Mouse (Mus musculus) embryo, embryonic 11 days (tissue): ENCODE measurements around the gene Oas1a.
"Not testable (repeated sequence)": the region's sequence is repeated elsewhere in the genome, so short reads cannot be mapped to it uniquely, and the experiment has no call there.

ENCODE experiments used
- DNase-seq: peaks from one replicate; pipeline ENCODE4 v3.0.0-alpha.2; 2015

The Oas1a gene

DNA sequence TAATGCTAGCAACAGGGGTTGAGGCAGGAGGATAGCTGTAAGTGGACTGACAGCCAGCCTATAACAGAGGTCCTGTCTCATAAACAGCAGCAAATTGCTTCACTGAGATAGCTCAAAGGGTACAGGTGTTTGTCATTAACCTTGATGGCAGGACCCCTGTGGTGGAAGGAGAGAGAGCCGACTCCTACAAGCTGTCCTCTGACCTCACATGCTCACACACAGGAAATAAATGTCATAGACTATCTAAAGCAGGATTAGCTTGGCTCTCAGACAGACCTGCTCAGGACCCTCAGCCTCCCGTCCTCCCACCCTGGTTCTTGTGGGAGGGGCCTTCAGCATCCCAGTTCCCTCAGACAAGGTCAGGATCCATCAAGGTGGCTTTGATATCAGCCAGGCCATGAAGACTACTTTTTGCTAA is 15.1 kb downstream of the Oas1a start:
- no peak for DNase-seq

GRCm38 (mm10) chr5:120891566-120892242 is 15.6 kb downstream of the Oas1a start:
- not testable (repeated sequence) for DNase-seq

- DNase-seq, result no peak
Measured at GRCm38 (mm10) chr5:120890991-120891390, 16.3 kb downstream of the Oas1a start.

DNA sequence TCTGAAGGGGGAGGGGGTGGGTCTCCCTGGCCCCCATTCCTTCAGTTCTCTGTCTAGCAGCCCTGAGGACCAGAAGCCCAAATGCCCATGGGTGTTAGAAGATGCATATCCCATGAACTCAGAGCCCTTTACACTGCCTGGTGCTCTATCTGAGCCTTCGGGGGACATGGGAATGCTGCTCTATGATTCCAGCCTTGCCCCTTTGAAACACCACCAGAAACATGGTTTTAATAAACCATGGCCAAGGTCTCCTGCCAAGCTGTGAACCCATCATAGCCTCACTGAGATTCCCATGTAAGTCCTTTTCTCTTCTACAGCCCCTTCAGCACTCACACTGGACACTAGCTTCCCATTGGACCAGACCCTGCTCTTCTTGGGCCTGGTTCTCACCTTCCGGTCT is 17.3 kb downstream of the Oas1a start:
- no peak for DNase-seq

DNA sequence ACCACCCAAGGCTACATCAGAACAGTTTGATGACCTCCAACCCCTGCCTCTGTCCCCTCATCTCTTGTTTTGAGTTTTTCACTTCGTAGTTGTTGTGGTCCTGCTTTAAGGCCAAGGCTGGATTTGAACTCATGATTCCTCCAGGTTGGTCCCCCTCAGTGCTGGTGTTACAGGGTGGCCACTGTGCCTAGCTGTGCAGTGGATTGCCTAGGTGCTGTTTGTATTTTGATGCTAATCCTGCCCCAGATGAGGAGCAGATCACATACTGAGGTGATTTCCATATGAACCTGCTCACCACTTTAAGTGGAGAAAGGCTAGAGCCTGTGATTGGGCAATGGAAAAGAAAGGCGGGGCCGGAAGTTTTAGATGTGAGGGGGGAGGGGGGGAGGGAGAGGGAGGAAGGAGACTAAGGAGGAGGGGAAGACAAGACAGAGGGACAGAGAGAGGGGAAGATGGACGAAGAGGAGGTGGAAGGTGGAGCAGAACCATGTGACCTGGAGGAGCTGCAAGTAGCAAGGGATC is 19.0 kb downstream of the Oas1a start:
- DNase-seq, result not testable (repeated sequence)

- no peak for DNase-seq
Measured at GRCm38 (mm10) chr5:120887831-120888230, 19.5 kb downstream of the Oas1a start.

DNA sequence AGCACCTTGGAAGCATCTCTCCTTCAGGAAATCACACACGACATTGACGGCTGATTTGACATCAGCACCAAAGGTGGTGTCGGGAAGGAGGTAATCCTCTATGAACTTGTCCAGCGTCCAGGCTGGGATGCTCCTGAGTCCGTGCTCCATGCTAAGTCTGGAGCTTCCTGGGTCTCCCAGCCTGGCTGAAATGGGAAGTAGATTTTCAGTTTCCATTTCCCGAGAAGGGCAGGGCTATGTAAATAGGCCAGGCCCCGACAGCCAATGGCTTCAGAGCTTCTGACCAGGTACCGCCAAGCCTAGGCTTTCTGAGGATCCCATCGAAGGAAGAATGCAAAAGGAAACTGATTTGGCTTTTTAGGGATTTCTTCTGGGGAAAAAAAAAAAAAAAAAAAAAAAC is 19.9 kb downstream of the Oas1a start, which contains the start of gene Oas1g:
Gene Oas1g (minus strand): TSS at position 201 of the 400 bp plus-strand sequence.
- DNase-seq, result not testable (repeated sequence)

- not testable (repeated sequence) for DNase-seq
Measured at GRCm38 (mm10) chr5:120881681-120882080, 25.6 kb downstream of the Oas1a start.

- not testable (repeated sequence) for DNase-seq
Measured at GRCm38 (mm10) chr5:120878803-120879202, 28.5 kb downstream of the Oas1a start.

GRCm38 (mm10) chr5:120877407-120877806 is 29.9 kb downstream of the Oas1a start:
- not testable (repeated sequence) for DNase-seq

- DNase-seq, result not testable (repeated sequence)
Measured at GRCm38 (mm10) chr5:120876839-120877238, 30.5 kb downstream of the Oas1a start.

DNA sequence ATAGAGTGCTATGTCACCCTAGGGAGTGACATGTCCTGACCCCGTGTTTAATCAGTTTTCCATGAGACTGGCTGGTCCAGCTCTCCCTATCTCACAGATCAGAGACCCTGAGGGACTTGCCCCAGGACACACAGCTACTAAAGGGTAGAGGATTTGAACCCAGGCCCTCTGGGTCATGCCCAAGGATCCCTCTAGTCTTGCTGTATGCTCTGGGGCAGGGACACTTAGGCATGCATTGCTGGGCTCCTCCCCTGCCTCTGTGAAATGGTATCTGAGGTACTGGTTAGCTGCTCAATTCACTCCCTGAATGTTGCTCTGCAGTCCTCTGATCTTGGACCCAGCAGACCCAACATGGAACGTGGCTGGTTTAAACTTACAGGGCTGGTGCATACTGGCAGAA is 35.9 kb downstream of the Oas1a start:
- no peak for DNase-seq

DNA sequence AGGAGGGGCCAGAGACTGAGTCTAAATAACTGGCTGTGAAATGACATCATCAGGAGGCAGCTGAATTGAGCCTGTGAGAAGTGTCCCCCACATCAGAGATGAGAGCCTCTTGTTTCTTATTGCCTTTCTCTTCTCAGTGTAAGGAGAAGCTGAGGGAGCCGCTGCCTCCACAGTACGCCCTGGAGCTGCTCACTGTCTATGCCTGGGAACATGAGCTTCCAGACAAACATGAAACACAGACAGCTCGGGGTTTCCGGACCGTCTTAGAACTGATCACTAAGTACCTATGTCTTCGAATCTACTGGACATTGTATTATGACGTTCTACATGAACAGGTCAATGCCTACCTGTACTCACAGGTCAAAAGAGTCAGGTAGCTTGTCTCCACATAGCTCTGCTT is 36.5 kb downstream of the Oas1a start:
- no peak for DNase-seq

DNA sequence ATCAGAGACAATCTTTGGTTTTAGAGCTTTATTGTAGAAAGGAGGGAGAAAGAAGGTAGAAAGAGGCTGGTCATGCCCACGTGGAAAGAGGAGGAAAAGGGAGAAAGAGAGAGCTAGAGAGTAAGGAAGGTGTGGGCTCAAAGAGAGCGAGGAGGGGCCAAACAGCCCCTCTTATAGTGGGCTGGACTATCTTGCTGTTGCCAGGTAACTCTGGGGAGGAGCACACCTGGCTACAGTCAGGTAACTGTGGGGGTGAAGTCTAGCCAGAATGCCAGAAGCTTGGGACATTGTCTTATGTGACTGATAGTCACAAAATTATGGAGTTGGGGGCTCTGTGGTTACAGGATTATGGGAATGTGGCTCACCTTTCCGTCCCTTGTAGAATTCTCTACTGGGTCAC is 37.2 kb downstream of the Oas1a start:
- DNase-seq, result no peak

DNA sequence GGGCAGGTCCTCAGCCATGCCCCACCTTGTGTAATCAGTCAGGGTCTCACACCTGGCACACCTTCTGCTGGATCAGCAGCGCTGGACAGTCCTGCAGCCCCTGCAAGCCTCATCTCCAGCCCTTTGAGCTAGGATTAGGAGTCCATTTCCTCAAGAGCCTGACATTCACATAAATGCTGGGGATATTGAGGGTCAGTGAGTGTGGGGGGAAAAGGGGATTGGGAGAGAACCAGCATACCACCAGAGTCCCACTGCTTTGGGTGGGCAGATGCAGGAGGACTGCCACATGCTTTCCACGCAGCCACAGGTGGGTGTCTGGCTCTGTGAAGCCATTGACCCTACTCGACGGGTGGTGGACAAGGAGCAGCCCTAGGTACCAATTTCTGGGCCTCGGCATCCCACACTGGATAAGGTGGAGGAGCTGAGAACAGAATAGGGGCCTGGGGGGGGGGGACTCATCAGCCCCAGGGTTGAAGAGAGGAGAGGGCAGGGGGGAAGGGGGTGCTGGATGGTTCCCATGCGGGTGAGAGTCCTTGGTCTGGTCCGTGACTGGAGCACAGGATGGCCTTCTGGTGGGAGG is 37.8 kb downstream of the Oas1a start:
- no peak for DNase-seq

DNA sequence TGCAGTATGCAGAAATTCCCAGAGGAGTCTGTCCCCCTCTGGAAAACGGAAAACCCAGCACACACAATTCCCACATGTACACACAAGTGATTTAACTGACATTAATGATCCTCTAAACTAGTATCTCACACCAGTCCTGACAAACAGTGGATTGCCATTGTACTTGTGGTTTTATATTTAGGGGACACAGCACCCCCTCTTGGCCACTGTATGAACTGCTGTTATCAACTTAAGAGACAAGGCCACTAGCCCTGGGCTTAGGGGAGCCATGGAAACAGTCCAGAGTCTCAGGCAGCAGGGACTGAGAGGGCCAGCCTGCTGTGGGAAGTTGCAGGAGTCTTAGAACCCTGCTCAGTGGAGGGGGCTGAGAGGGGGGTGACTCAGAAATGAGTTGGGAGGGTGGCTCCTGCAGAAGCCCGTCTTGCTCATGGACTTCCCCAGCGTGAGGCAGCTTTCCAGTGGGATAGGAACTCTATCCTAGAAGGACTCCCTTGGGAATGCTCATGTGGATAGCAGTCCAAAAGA is 41.9 kb downstream of the Oas1a start:
- peak; percentile 28 for DNase-seq

- DNase-seq, result no peak
Measured at GRCm38 (mm10) chr5:120861121-120861520, 46.2 kb downstream of the Oas1a start, which contains the start of gene Oas1h. Gene Oas1h, plus strand, starts transcription at chr5:120861421.

- no peak for DNase-seq
Measured at GRCm38 (mm10) chr5:120859241-120859640, 48.1 kb downstream of the Oas1a start.

GRCm38 (mm10) chr5:120849601-120850136 is 57.7 kb downstream of the Oas1a start:
- DNase-seq, result peak; percentile 46

DNA sequence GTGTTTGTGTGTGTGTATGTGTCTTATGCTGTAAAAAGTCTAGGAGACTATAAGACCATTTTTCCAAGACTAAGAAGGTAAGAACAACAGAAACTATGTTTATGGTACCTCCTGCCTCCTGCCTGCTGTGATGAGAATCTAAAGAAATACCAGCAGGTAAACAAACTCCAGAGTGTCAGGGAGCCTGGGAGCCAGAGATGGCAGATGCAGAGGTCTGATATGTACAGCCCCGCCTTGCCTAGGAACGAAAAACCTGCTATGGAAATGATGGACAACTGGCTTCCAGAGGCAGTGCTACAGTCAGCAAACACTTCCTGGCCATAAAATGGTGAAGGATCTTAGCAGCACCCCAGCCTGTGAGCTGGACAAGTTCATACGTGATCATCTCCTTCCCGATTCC is 60.3 kb downstream of the Oas1a start, which contains the start of gene Oas1f:
Gene Oas1f (plus strand): TSS at position 301 of the 400 bp plus-strand sequence.
- DNase-seq, result no peak
